ENCODE assay signal across 12 mouse cellular contexts in genomic region chr2:156330681-156331080, GRCm38 (mm10).
"Had no signal": no experiment of that assay in that cellular context is flagged by ENCODE, and none has a peak within 500 bp of the region (broad histone marks: within the 10 kb centered on the region; RNA-seq: fewer than 3 reads in every experiment).

No protein-coding gene starts in this region.

- DNase-seq: retina, postnatal 1 day; right cerebral cortex, adult 18-20 months; right cerebral cortex, postnatal 14 days; right cerebral cortex, postnatal 25 days; right cerebral cortex, postnatal 4 days; spleen, adult 18-20 months; thymus, adult 18-20 months; thymus, adult 2 months; thymus, postnatal 14 days; thymus, postnatal 25 days; thymus, postnatal 36 days; thymus, postnatal 4 days had no signal
